In the genomic region with DNA sequence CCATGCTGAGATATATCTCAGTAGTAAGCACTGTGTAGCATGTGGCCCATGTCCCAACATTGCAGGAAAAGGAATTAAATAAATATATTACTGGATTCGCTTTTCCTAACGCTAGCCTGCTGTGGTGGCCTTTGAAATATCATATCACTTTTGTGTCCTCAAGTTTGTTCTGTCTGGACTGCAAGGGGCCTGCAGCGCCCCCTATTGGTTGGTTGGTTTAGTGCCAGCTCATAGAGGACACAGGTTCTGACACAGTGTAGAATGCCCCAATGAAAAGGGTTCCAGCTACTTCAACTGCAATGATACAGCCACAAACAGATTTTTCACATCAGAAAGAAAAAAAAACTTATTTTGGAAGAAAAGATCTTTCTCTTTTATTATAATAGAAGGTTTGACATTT, we compare ENCODE assay signal across 9 mouse cellular contexts. TPM values are rescaled to one million over a fixed set of nuclear protein-coding genes. Genes with fewer than 3 reads are reported as not detected.
DNase-seq lines count a peak whose midpoint lies in the region; ATAC-seq and TF ChIP-seq lines count a peak whose summit lies in the region.
"Had no signal": no experiment of that assay in that cellular context is flagged by ENCODE, and none has a peak within 500 bp of the region (broad histone marks: within the 10 kb centered on the region; RNA-seq: fewer than 3 reads in every experiment).

No protein-coding gene starts in this region.

- no peak for TF ChIP-seq EP300 in lung, postnatal 0 days (IDR thresholded peaks at IDR 0.05)

- no peak overlapping the region for H3K4me3 ChIP-seq in gastrocnemius, adult 2 months
- H3K4me3 ChIP-seq in testis, adult 2 months (ENCODE audit: control insufficient read depth, low read depth, low read length): no peak overlapping the region
- H3K4me3 ChIP-seq in lung, postnatal 0 days (ENCODE audit: low read depth, low read length): no peak overlapping the region
- H3K4me3 ChIP-seq: heart, embryonic 13.5 days had no signal

- intact Hi-C loops in gastrocnemius, adult 2 months (cut with DNase I): loop anchor here (2.0 to 10.0 kb wide), 4 partner anchors 161 to 847 kb away; no protein-coding TSS in a partner anchor
- intact Hi-C loops in gastrocnemius, postnatal 14 days (cut with DNase I; ENCODE audit: low total_unique reads): loop anchor here (10.0 kb wide), 2 partner anchors 341 to 961 kb away; no protein-coding TSS in a partner anchor

- H3K27me3 ChIP-seq in testis, adult 2 months (ENCODE audit: control insufficient read depth, insufficient read depth, low read length): no peaks in the 10 kb centered on the region
- no peaks in the 10 kb centered on the region for H3K27me3 ChIP-seq in lung, postnatal 0 days (replicated peaks; ENCODE audit: insufficient read depth, low read length)
- H3K27me3 ChIP-seq: heart, embryonic 13.5 days had no signal

- peak; percentile 62 for TF ChIP-seq CTCF in gastrocnemius, adult 2 months (IDR thresholded peaks at IDR 0.05)
- TF ChIP-seq CTCF in testis, adult 2 months (IDR thresholded peaks at IDR 0.05; ENCODE audit: control insufficient read depth, insufficient read depth, insufficient replicate concordance, low read depth, low read length): peak; percentile 72; the same call in 1 of the 2 replicates
- peak; percentile 57 for TF ChIP-seq CTCF in lung, postnatal 0 days (IDR thresholded peaks at IDR 0.05)

- H3K9me3 ChIP-seq in lung, postnatal 0 days (ENCODE audit: low read length): no peaks in the 10 kb centered on the region
- H3K9me3 ChIP-seq: heart, embryonic 13.5 days had no signal

- no peak overlapping the region for H3K27ac ChIP-seq in gastrocnemius, adult 2 months
- no peak overlapping the region for H3K27ac ChIP-seq in testis, adult 2 months (ENCODE audit: control insufficient read depth, insufficient read depth, low read depth, low read length)
- H3K27ac ChIP-seq in lung, postnatal 0 days (ENCODE audit: low read length): no peak overlapping the region
- H3K27ac ChIP-seq: heart, embryonic 13.5 days had no signal

- H3K4me1 ChIP-seq in testis, adult 2 months (ENCODE audit: control insufficient read depth, insufficient read depth, low read length): no peaks in the 10 kb centered on the region
- no peaks in the 10 kb centered on the region for H3K4me1 ChIP-seq in lung, postnatal 0 days (ENCODE audit: insufficient read depth, low read depth, low read length)

- 55% methylated on average over 3 of the region's 3 CpGs for WGBS in lung, postnatal 0 days

- no peak for DNase-seq in gastrocnemius, adult 2 months
- no peak for DNase-seq in gastrocnemius, postnatal 14 days
- DNase-seq in testis, postnatal 14 days (ENCODE audit: low spot score): no peak
- DNase-seq in lung, postnatal 0 days (ENCODE audit: low spot score): peak; percentile 36
- DNase-seq in right cerebral cortex, postnatal 36 days (ENCODE audit: low spot score in 2 of 2): no peak
- DNase-seq in heart, adult 18-20 months: no peak
- no peak for DNase-seq in urinary bladder, postnatal 10 days (ENCODE audit: low spot score)

- no peak for TF ChIP-seq POLR2A in testis, adult 2 months (IDR thresholded peaks at IDR 0.05; ENCODE audit: control insufficient read depth, low read depth, low read length)

- no peaks in the 10 kb centered on the region for H3K36me3 ChIP-seq in testis, adult 2 months (ENCODE audit: control insufficient read depth, insufficient read depth, low read length)
- H3K36me3 ChIP-seq in lung, postnatal 0 days (ENCODE audit: insufficient read depth, low read length): no peaks in the 10 kb centered on the region
- H3K36me3 ChIP-seq: heart, embryonic 13.5 days had no signal

- no peak overlapping the region for H3K4me2 ChIP-seq in lung, postnatal 0 days (replicated peaks; ENCODE audit: low read depth, low read length)
- H3K4me2 ChIP-seq: heart, embryonic 13.5 days had no signal

- no peak overlapping the region for H3K9ac ChIP-seq in lung, postnatal 0 days (replicated peaks; ENCODE audit: low read depth)
- H3K9ac ChIP-seq: heart, embryonic 13.5 days had no signal

- no peak for ATAC-seq in lung, postnatal 0 days

RNA-seq across cellular contexts. Expression of a gene that starts 34.6 kb away (rescaled TPM):
- total RNA-seq in gastrocnemius, adult 2 months (2021): not detected
- total RNA-seq in gastrocnemius, postnatal 14 days (2021): 1 to 10 TPM; 2.1 to 2.8 TPM
- polyA plus RNA-seq in testis, adult 2 months (2012; rRNA removed): 189 and 207 TPM in 2 replicates
- polyA plus RNA-seq in lung, postnatal 0 days (2015; fragmentation: Nextera tagmentation; extraction: Ambion mirVana): 5.2 and 8.2 TPM in 2 replicates
- under 1 TPM; 0.74 to 0.82 TPM for total RNA-seq in heart, adult 18-20 months (2021)
